Mouse (Mus musculus) brain, embryonic 18.5 days (tissue): ENCODE results near the gene Letmd1.
A peak's percentile ranks its signal among the peaks of the same experiment; 100 is the strongest.
"Not testable (repeated sequence)": the region's sequence is repeated elsewhere in the genome, so short reads cannot be mapped to it uniquely, and the experiment has no call there.

ENCODE experiments used
- DNase-seq: peaks from one replicate; pipeline ENCODE4 v3.0.0-alpha.2; 2012; ENCODE audit warnings: low read depth, low spot score

The Letmd1 gene

GRCm38 (mm10) chr15:100451245-100451644, 17.6 kb upstream of the Letmd1 start:
- DNase-seq = no peak

GRCm38 (mm10) chr15:100452486-100452885, 16.3 kb upstream of the Letmd1 start:
- no peak for DNase-seq

GRCm38 (mm10) chr15:100456356-100456991, 12.3 kb upstream of the Letmd1 start:
- DNase-seq = no peak

- DNase-seq = peak; percentile 45
Observed at GRCm38 (mm10) chr15:100457340-100457739, 11.5 kb upstream of the Letmd1 start.

- no peak for DNase-seq
Observed at GRCm38 (mm10) chr15:100458055-100458454, 10.8 kb upstream of the Letmd1 start.

GRCm38 (mm10) chr15:100460942-100461341, 7.9 kb upstream of the Letmd1 start:
- no peak for DNase-seq

GRCm38 (mm10) chr15:100461646-100462045, 7.2 kb upstream of the Letmd1 start:
- DNase-seq = no peak

GRCm38 (mm10) chr15:100462086-100462485, 6.7 kb upstream of the Letmd1 start:
- DNase-seq = no peak

GRCm38 (mm10) chr15:100463712-100464111, 5.1 kb upstream of the Letmd1 start:
- no peak for DNase-seq

GRCm38 (mm10) chr15:100465432-100465831, 3.4 kb upstream of the Letmd1 start:
- DNase-seq = no peak

GRCm38 (mm10) chr15:100467738-100468137, 1.1 kb upstream of the Letmd1 start:
- DNase-seq = no peak

- no peak for DNase-seq
Observed at GRCm38 (mm10) chr15:100469189-100469545, 344 bp downstream of the Letmd1 start.

GRCm38 (mm10) chr15:100470037-100470436, 1.2 kb downstream of the Letmd1 start:
- no peak for DNase-seq

- no peak for DNase-seq
Observed at GRCm38 (mm10) chr15:100473926-100474503, 5.2 kb downstream of the Letmd1 start.

GRCm38 (mm10) chr15:100478351-100478750, 9.5 kb downstream of the Letmd1 start:
- no peak for DNase-seq

GRCm38 (mm10) chr15:100478925-100479324, 10.1 kb downstream of the Letmd1 start:
- no peak for DNase-seq

GRCm38 (mm10) chr15:100485576-100485975, 16.8 kb downstream of the Letmd1 start:
- DNase-seq = no peak

GRCm38 (mm10) chr15:100486450-100486849, 17.6 kb downstream of the Letmd1 start:
- DNase-seq = no peak

- DNase-seq = no peak
Observed at GRCm38 (mm10) chr15:100487050-100487449, 18.2 kb downstream of the Letmd1 start.

- not testable (repeated sequence) for DNase-seq
Observed at GRCm38 (mm10) chr15:100488297-100488696, 19.5 kb downstream of the Letmd1 start.

GRCm38 (mm10) chr15:100489263-100489662, 20.4 kb downstream of the Letmd1 start:
- no peak for DNase-seq

GRCm38 (mm10) chr15:100491966-100492365, 23.1 kb downstream of the Letmd1 start:
- no peak for DNase-seq

GRCm38 (mm10) chr15:100494647-100495046, 25.8 kb downstream of the Letmd1 start:
- peak; percentile 43 for DNase-seq

- DNase-seq = peak; percentile 89
Observed at GRCm38 (mm10) chr15:100495102-100495501, 26.3 kb downstream of the Letmd1 start, which contains the start of gene Csrnp2. Csrnp2 (minus strand) TSS chr15:100495488.
